Mouse (Mus musculus) liver, adult 2 months (tissue): ENCODE results near the gene Rtraf. TPM values are rescaled to one million over a fixed set of nuclear protein-coding genes. Genes with fewer than 3 reads are reported as not detected.

Experiments
- DNase-seq: peaks from one replicate; pipeline ENCODE4 v3.0.0-alpha.2; 2011; ENCODE audit warnings: low read depth, low spot score; ENCODE audit errors: extremely low read depth
- H3K27ac ChIP-seq: fragments of 200-500 bp; replicated peaks from 2 replicates; pipeline ENCODE4 v1.5.1; 2012; ENCODE audit warnings: low read depth, mild to moderate bottlenecking, control low read depth, inconsistent platforms, low read length; ENCODE audit not compliant: insufficient read depth
- H3K27me3 ChIP-seq: fragments of 200-500 bp; 2 replicates; pipeline ENCODE4 v1.6.1; 2012; ENCODE audit warnings: mild to moderate bottlenecking, moderate library complexity, low read length, inconsistent platforms; ENCODE audit not compliant: control insufficient read depth, insufficient read depth
- H3K36me3 ChIP-seq: fragments of 200-500 bp; 2 replicates; pipeline ENCODE4 v1.6.1; 2012; ENCODE audit warnings: low read length, inconsistent platforms; ENCODE audit not compliant: control insufficient read depth, insufficient read depth
- H3K4me1 ChIP-seq: fragments of 200-500 bp; 2 replicates; pipeline ENCODE4 v1.6.1; 2011; ENCODE audit warnings: low read length; ENCODE audit not compliant: control insufficient read depth, insufficient read depth
- H3K4me3 ChIP-seq: fragments of 200-500 bp; 2 replicates; pipeline ENCODE4 v1.5.1; 2011; ENCODE audit warnings: low read depth, mild to moderate bottlenecking, control low read depth, low read length, moderate library complexity; ENCODE audit not compliant: insufficient read depth
- H3K79me2 ChIP-seq: fragments of 200-500 bp; 2 replicates; pipeline ENCODE4 v1.6.1; 2012; ENCODE audit warnings: inconsistent platforms, mild to moderate bottlenecking, low read length, moderate library complexity; ENCODE audit not compliant: control insufficient read depth, insufficient read depth
- H3K9ac ChIP-seq: fragments of 200-500 bp; 2 replicates; pipeline ENCODE4 v1.6.1; 2012; ENCODE audit warnings: low read depth, mild to moderate bottlenecking, control low read depth, inconsistent platforms, low read length
- CTCF ChIP-seq: fragments of 200-500 bp; IDR thresholded peaks from 2 replicates; pipeline ENCODE4 v1.5.1; 2011; ENCODE audit warnings: low read depth, low read length, control low read depth
- POLR2A ChIP-seq: fragments of 200-500 bp; IDR thresholded peaks from 2 replicates; pipeline ENCODE4 v1.6.1; 2011; ENCODE audit warnings: low read length, control low read depth; ENCODE audit not compliant: insufficient read depth; ENCODE audit errors: extremely low read depth
- WGBS: fragments of 180-500 bp; shearing (Covaris S2); methylation state at CpG from one replicate; pipeline ENCODE4 v1.1.7; 2018; 5-methylcytosine and 5-hydroxymethylcytosine counted together
- polyA plus RNA-seq: library from polyadenylated mRNA; depleted of rRNA; stranded (reverse); fragments of >200 nt; gene quantifications from 2 replicates; pipeline ENCODE4 v1.2.3, GENCODE M21; 2012
- total RNA-seq: library from RNA; depleted of rRNA; stranded (reverse); fragments of >200 nt; gene quantifications from 2 replicates; pipeline ENCODE4 v1.2.3, GENCODE M21; 2014

Gene Rtraf
- total and polyA plus RNA-seq, 2 experiments, result 15.9 to 87.2 TPM

DNA sequence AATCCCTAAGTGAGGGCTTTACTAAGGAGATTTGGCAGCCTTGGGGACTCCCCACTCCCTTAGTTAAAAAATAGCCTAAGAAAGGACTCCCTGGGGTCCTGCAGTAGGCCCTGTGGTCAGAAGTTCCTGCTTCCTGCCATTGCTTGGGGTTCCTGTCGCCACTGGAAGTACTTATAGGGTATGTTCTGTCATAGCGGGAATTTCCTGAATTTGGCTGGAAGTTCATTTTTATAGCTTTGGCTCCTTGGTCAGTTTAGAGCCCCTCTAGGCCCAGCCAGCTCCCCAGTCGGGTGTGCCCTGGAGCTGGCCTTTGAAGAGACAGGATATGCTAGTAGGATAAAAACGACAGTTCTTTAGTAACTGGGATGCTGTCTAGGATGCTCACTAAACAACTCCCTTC lies 28.7 kb downstream of the Rtraf start:
- no peaks in the 10 kb centered on the region for H3K79me2 ChIP-seq
- H3K27ac ChIP-seq, result no peak overlapping the region
- H3K4me1 ChIP-seq, result no peaks in the 10 kb centered on the region
- no peak overlapping the region for H3K9ac ChIP-seq
- no peaks in the 10 kb centered on the region for H3K27me3 ChIP-seq
- no peak for TF ChIP-seq CTCF
- TF ChIP-seq POLR2A, result no peak
- no peak for DNase-seq
- 63% methylated on average over 4 of the region's 4 CpGs for WGBS
- peaks cover 6% of the 10 kb centered on the region; the same call in 1 of the 2 replicates for H3K36me3 ChIP-seq
- H3K4me3 ChIP-seq, result no peak overlapping the region

- WGBS, result 36% methylated on average over 1 of the region's 1 CpGs
- DNase-seq, result no peak
- H3K4me1 ChIP-seq, result no peaks in the 10 kb centered on the region
- no peak overlapping the region for H3K27ac ChIP-seq
- TF ChIP-seq CTCF (no peak), POLR2A (no peak)
- no peak overlapping the region for H3K4me3 ChIP-seq
- H3K27me3 ChIP-seq, result no peaks in the 10 kb centered on the region
- H3K9ac ChIP-seq, result no peak overlapping the region
- no peaks in the 10 kb centered on the region for H3K79me2 ChIP-seq
- H3K36me3 ChIP-seq, result no peaks in the 10 kb centered on the region; the same call in 1 of the 2 replicates
These were observed 35.2 kb downstream of the Rtraf start for GRCm38 (mm10) chr14:19788443-19788842.

GRCm38 (mm10) chr14:19785797-19786588 lies 37.6 kb downstream of the Rtraf start:
- H3K4me3 ChIP-seq, result no peak overlapping the region
- no peak overlapping the region for H3K27ac ChIP-seq
- no peaks in the 10 kb centered on the region for H3K79me2 ChIP-seq
- no peak overlapping the region for H3K9ac ChIP-seq
- DNase-seq, result no peak
- no peaks in the 10 kb centered on the region; the same call in 1 of the 2 replicates for H3K36me3 ChIP-seq
- no peaks in the 10 kb centered on the region for H3K27me3 ChIP-seq
- TF ChIP-seq POLR2A (no peak), CTCF (no peak)
- WGBS, result 86% methylated on average over 9 of the region's 9 CpGs
- no peaks in the 10 kb centered on the region for H3K4me1 ChIP-seq

GRCm38 (mm10) chr14:19777945-19778344 lies 45.7 kb downstream of the Rtraf start:
- Histone ChIP-seq H3K27ac (no peak overlapping the region), H3K79me2 (no peaks in the 10 kb centered on the region), H3K36me3 (peaks cover 1% of the 10 kb centered on the region; the same call in 1 of the 2 replicates), H3K9ac (no peak overlapping the region), H3K4me3 (no peak overlapping the region), H3K27me3 (no peaks in the 10 kb centered on the region), H3K4me1 (no peaks in the 10 kb centered on the region)
- TF ChIP-seq POLR2A (no peak), CTCF (no peak)
- 91% methylated on average over 13 of the region's 13 CpGs for WGBS
- DNase-seq, result no peak

- no peak for DNase-seq
These were observed 46.3 kb downstream of the Rtraf start for GRCm38 (mm10) chr14:19777365-19777764.

GRCm38 (mm10) chr14:19776890-19777289 lies 46.7 kb downstream of the Rtraf start:
- H3K9ac ChIP-seq, result no peak overlapping the region
- no peaks in the 10 kb centered on the region for H3K79me2 ChIP-seq
- no peak overlapping the region for H3K4me3 ChIP-seq
- TF ChIP-seq CTCF (peak; percentile 86), POLR2A (no peak)
- no peaks in the 10 kb centered on the region for H3K4me1 ChIP-seq
- no peak overlapping the region for H3K27ac ChIP-seq
- DNase-seq, result peak; percentile 19
- no peaks in the 10 kb centered on the region for H3K27me3 ChIP-seq
- 65% methylated on average over 6 of the region's 6 CpGs for WGBS
- peaks cover 1% of the 10 kb centered on the region; the same call in 1 of the 2 replicates for H3K36me3 ChIP-seq

More at GRCm38 (mm10) chr14:19777365-19777764, 46.3 kb downstream of the Rtraf start:
- Histone ChIP-seq H3K4me1 (no peaks in the 10 kb centered on the region), H3K27me3 (no peaks in the 10 kb centered on the region), H3K79me2 (no peaks in the 10 kb centered on the region), H3K36me3 (peaks cover 1% of the 10 kb centered on the region; the same call in 1 of the 2 replicates), H3K4me3 (no peak overlapping the region), H3K27ac (no peak overlapping the region), H3K9ac (no peak overlapping the region)
- TF ChIP-seq CTCF (no peak), POLR2A (no peak)
- 93% methylated on average over 6 of the region's 6 CpGs for WGBS
